In the genomic region with DNA sequence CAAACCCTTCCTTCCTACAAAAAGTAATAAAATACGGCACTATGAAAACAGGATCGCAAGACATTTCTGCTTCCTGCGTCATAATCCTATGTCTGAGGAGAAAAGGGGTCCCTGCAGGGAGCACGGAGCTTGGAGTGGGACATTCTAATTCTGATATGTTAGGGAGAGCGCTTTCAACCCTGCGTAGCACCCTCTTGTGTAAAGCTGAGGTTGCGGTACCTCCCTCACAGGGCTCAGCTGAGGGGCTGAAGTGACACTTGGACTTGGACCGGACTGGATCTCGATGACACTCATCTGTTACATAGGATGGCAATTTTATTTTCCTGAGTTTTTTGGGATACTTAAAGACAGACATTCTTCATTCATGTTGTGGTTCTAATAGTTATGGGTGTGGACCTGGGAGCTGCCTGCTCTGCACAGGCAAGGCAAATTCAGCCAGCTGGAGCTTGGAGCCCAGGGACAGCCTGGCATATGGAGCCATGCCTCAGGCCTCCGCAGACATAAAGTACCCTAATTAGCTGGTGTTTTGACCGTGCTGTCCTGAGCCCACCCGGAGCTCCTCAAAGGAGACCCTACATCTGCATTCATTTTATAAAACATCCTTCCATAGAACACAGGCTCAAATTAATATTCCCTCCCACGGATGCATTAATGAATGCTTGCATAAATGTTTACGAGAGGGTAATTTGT, we compare ENCODE assay signal across 24 mouse cellular contexts. TPM values are rescaled to one million over a fixed set of nuclear protein-coding genes. Genes with fewer than 3 reads are reported as not detected.
DNase-seq lines count a peak whose midpoint lies in the region; ATAC-seq and TF ChIP-seq lines count a peak whose summit lies in the region.
"Had no signal": no experiment of that assay in that cellular context is flagged by ENCODE, and none has a peak within 500 bp of the region (broad histone marks: within the 10 kb centered on the region; RNA-seq: fewer than 3 reads in every experiment).

No protein-coding gene starts in this region.

- H3K27me3 ChIP-seq in forebrain, embryonic 12.5 days: no peaks in the 10 kb centered on the region
- no peaks in the 10 kb centered on the region for H3K27me3 ChIP-seq in forebrain, embryonic 10.5 days (ENCODE audit: poor library complexity, severe bottlenecking)
- no peaks in the 10 kb centered on the region for H3K27me3 ChIP-seq in forebrain, embryonic 15.5 days
- H3K27me3 ChIP-seq in limb, embryonic 10.5 days (ENCODE audit: low read depth, poor library complexity, severe bottlenecking): no peaks in the 10 kb centered on the region
- H3K27me3 ChIP-seq in midbrain, postnatal 0 days (ENCODE audit: insufficient read depth, low read length): no peaks in the 10 kb centered on the region
- H3K27me3 ChIP-seq: embryonic facial prominence, embryonic 13.5 days; hindbrain, embryonic 15.5 days had no signal

- no peak for TF ChIP-seq CTCF in midbrain, postnatal 0 days (IDR thresholded peaks at IDR 0.05)
- no peak for TF ChIP-seq CTCF in layer of hippocampus, adult 2 months (conservative IDR thresholded peaks at IDR 0.05)

- H3K4me3 ChIP-seq in forebrain, embryonic 12.5 days (replicated peaks): no peak overlapping the region
- H3K4me3 ChIP-seq in forebrain, embryonic 10.5 days: no peak overlapping the region
- H3K4me3 ChIP-seq in forebrain, embryonic 15.5 days: no peak overlapping the region
- H3K4me3 ChIP-seq in limb, embryonic 10.5 days: no peak overlapping the region
- no peak overlapping the region for H3K4me3 ChIP-seq in midbrain, postnatal 0 days (ENCODE audit: low read depth, low read length)
- H3K4me3 ChIP-seq in layer of hippocampus, adult 2 months: no peak overlapping the region
- H3K4me3 ChIP-seq: embryonic facial prominence, embryonic 13.5 days; hindbrain, embryonic 15.5 days; left cerebral cortex, adult 2 months had no signal

- DNase-seq in forebrain, embryonic 10.5 days (ENCODE audit: extremely low spot score, low spot score): no peak
- DNase-seq in limb, embryonic 10.5 days (ENCODE audit: low spot score): no peak
- DNase-seq in midbrain, postnatal 0 days (ENCODE audit: low spot score): no peak
- DNase-seq in layer of hippocampus, postnatal 36 days: no peak
- no peak for DNase-seq in layer of hippocampus, adult 2 months (ENCODE audit: low spot score in 2 of 2)
- DNase-seq in ovary, postnatal 36 days (ENCODE audit: low spot score): no peak
- DNase-seq: adrenal gland, postnatal 10 days; cerebellum, adult 11-12 months; cerebellum, postnatal 36 days; heart, adult 18-20 months; kidney, adult 11 months; liver; liver, postnatal 0 days; lung, postnatal 14 days; right cerebral cortex, postnatal 25 days; thymus, postnatal 14 days had no signal

- 0 out of 2 replicates have a peak overlapping the region, but pooled peaks have one; percentile 3 for H3K27ac ChIP-seq in forebrain, embryonic 12.5 days
- no peak overlapping the region for H3K27ac ChIP-seq in forebrain, embryonic 10.5 days
- H3K27ac ChIP-seq in forebrain, embryonic 15.5 days (replicated peaks): no peak overlapping the region
- H3K27ac ChIP-seq in limb, embryonic 10.5 days: peak overlapping the region; percentile 2; the same call in 1 of the 2 replicates
- no peak overlapping the region for H3K27ac ChIP-seq in midbrain, postnatal 0 days (ENCODE audit: low read depth, low read length)
- H3K27ac ChIP-seq in layer of hippocampus, adult 2 months: no peak overlapping the region
- H3K27ac ChIP-seq: embryonic facial prominence, embryonic 13.5 days; hindbrain, embryonic 15.5 days; kidney, postnatal 0 days; left cerebral cortex, adult 2 months had no signal

- ATAC-seq in forebrain, embryonic 12.5 days (ENCODE audit: low FRiP score): peak; percentile 84
- ATAC-seq in forebrain, embryonic 15.5 days (replicated peaks): peak; percentile 46; the same call in 1 of the 2 replicates
- peak; percentile 36; the same call in 1 of the 2 replicates for ATAC-seq in midbrain, postnatal 0 days (ENCODE audit: low FRiP score)
- ATAC-seq: liver, postnatal 0 days had no signal

- H3K4me2 ChIP-seq in forebrain, embryonic 12.5 days: no peak overlapping the region
- H3K4me2 ChIP-seq in forebrain, embryonic 15.5 days (replicated peaks): no peak overlapping the region
- no peak overlapping the region for H3K4me2 ChIP-seq in midbrain, postnatal 0 days (ENCODE audit: low read depth, low read length, poor library complexity, severe bottlenecking)
- H3K4me2 ChIP-seq: embryonic facial prominence, embryonic 13.5 days; hindbrain, embryonic 15.5 days had no signal

- H3K4me1 ChIP-seq in forebrain, embryonic 12.5 days: peaks cover 3% of the 10 kb centered on the region; the same call in 1 of the 2 replicates
- H3K4me1 ChIP-seq in forebrain, embryonic 10.5 days: peaks cover 12% of the 10 kb centered on the region
- peaks cover 8% of the 10 kb centered on the region; the same call in 1 of the 2 replicates for H3K4me1 ChIP-seq in forebrain, embryonic 15.5 days
- H3K4me1 ChIP-seq in limb, embryonic 10.5 days: peaks cover 35% of the 10 kb centered on the region
- no peaks in the 10 kb centered on the region for H3K4me1 ChIP-seq in midbrain, postnatal 0 days (ENCODE audit: insufficient read depth, low read length)
- H3K4me1 ChIP-seq: embryonic facial prominence, embryonic 13.5 days; hindbrain, embryonic 15.5 days had no signal

- no peak overlapping the region for H3K9ac ChIP-seq in forebrain, embryonic 12.5 days
- H3K9ac ChIP-seq in forebrain, embryonic 15.5 days (replicated peaks): no peak overlapping the region
- no peak overlapping the region for H3K9ac ChIP-seq in midbrain, postnatal 0 days (replicated peaks; ENCODE audit: low read length, poor library complexity, severe bottlenecking)
- H3K9ac ChIP-seq: embryonic facial prominence, embryonic 13.5 days; hindbrain, embryonic 15.5 days; liver, postnatal 0 days had no signal

- H3K36me3 ChIP-seq in forebrain, embryonic 12.5 days (replicated peaks): no peaks in the 10 kb centered on the region
- H3K36me3 ChIP-seq in forebrain, embryonic 10.5 days (replicated peaks): no peaks in the 10 kb centered on the region
- no peaks in the 10 kb centered on the region for H3K36me3 ChIP-seq in forebrain, embryonic 15.5 days
- H3K36me3 ChIP-seq in limb, embryonic 10.5 days: no peaks in the 10 kb centered on the region
- H3K36me3 ChIP-seq in midbrain, postnatal 0 days (ENCODE audit: insufficient read depth, low read length): no peaks in the 10 kb centered on the region
- H3K36me3 ChIP-seq: embryonic facial prominence, embryonic 13.5 days; hindbrain, embryonic 15.5 days had no signal

- WGBS in forebrain, embryonic 12.5 days: 75% methylated on average over 14 of the region's 14 CpGs
- WGBS in forebrain, embryonic 10.5 days: 87% methylated on average over 14 of the region's 14 CpGs
- 67% methylated on average over 14 of the region's 14 CpGs for WGBS in forebrain, embryonic 15.5 days
- WGBS in limb, embryonic 10.5 days: 75% methylated on average over 14 of the region's 14 CpGs
- WGBS in midbrain, postnatal 0 days: 66% methylated on average over 14 of the region's 14 CpGs

- H3K9me3 ChIP-seq in forebrain, embryonic 12.5 days: no peaks in the 10 kb centered on the region
- H3K9me3 ChIP-seq in forebrain, embryonic 10.5 days: no peaks in the 10 kb centered on the region
- no peaks in the 10 kb centered on the region for H3K9me3 ChIP-seq in forebrain, embryonic 15.5 days
- H3K9me3 ChIP-seq in limb, embryonic 10.5 days (replicated peaks): no peaks in the 10 kb centered on the region
- no peaks in the 10 kb centered on the region for H3K9me3 ChIP-seq in midbrain, postnatal 0 days (ENCODE audit: low read length)
- H3K9me3 ChIP-seq: embryonic facial prominence, embryonic 13.5 days; hindbrain, embryonic 15.5 days had no signal

RNA-seq across cellular contexts. Expression of a gene that starts 28.1 kb away (rescaled TPM):
- 114 TPM in 2 replicates for polyA plus RNA-seq in forebrain, embryonic 12.5 days (2016; fragmentation: Nextera tagmentation; extraction: Ambion mirVana)
- polyA plus RNA-seq in forebrain, embryonic 10.5 days (2016; fragmentation: Nextera tagmentation; extraction: Ambion mirVana): 128 and 129 TPM in 2 replicates
- 112 and 115 TPM in 2 replicates for polyA plus RNA-seq in forebrain, embryonic 15.5 days (2015; fragmentation: Nextera tagmentation; extraction: Ambion mirVana)
- 125 and 132 TPM in 2 replicates for polyA plus RNA-seq in limb, embryonic 10.5 days (2016; fragmentation: Nextera tagmentation; extraction: Ambion mirVana)
- total RNA-seq in midbrain, postnatal 0 days (2014; rRNA removed): 61.0 and 63.4 TPM in 2 replicates
- 93.5 and 96.6 TPM in 2 replicates for polyA plus RNA-seq in midbrain, postnatal 0 days (2015; fragmentation: Nextera tagmentation; extraction: Ambion mirVana)
- total RNA-seq in layer of hippocampus, postnatal 36 days (2021): 10 to 100 TPM; 40.8 to 43.6 TPM
- 10 to 100 TPM; 39.9 to 43.5 TPM for total RNA-seq in layer of hippocampus, adult 2 months (2021)

RNA-seq across cellular contexts. Expression of a gene that starts 37.1 kb away (rescaled TPM):
- polyA plus RNA-seq in forebrain, embryonic 12.5 days (2016; fragmentation: Nextera tagmentation; extraction: Ambion mirVana): 735 and 766 TPM in 2 replicates
- 534 and 554 TPM in 2 replicates for polyA plus RNA-seq in forebrain, embryonic 10.5 days (2016; fragmentation: Nextera tagmentation; extraction: Ambion mirVana)
- polyA plus RNA-seq in forebrain, embryonic 15.5 days (2015; fragmentation: Nextera tagmentation; extraction: Ambion mirVana): 668 and 672 TPM in 2 replicates
- polyA plus RNA-seq in limb, embryonic 10.5 days (2016; fragmentation: Nextera tagmentation; extraction: Ambion mirVana): 527 and 556 TPM in 2 replicates
- 553 TPM in 2 replicates for total RNA-seq in midbrain, postnatal 0 days (2014; rRNA removed)
- polyA plus RNA-seq in midbrain, postnatal 0 days (2015; fragmentation: Nextera tagmentation; extraction: Ambion mirVana): 832 and 847 TPM in 2 replicates
- total RNA-seq in layer of hippocampus, postnatal 36 days (2021): 100 to 1,000 TPM; 287 to 328 TPM
- total RNA-seq in layer of hippocampus, adult 2 months (2021): 100 to 1,000 TPM; 271 to 305 TPM

RNA-seq across cellular contexts. Expression of a gene that starts 50.5 kb away (rescaled TPM):
- polyA plus RNA-seq in forebrain, embryonic 12.5 days (2016; fragmentation: Nextera tagmentation; extraction: Ambion mirVana): 2.2 and 3.0 TPM in 2 replicates
- polyA plus RNA-seq in forebrain, embryonic 10.5 days (2016; fragmentation: Nextera tagmentation; extraction: Ambion mirVana): 5.5 and 5.9 TPM in 2 replicates
- polyA plus RNA-seq in forebrain, embryonic 15.5 days (2015; fragmentation: Nextera tagmentation; extraction: Ambion mirVana): 0.59 and 0.91 TPM in 2 replicates
- 4.8 and 5.0 TPM in 2 replicates for polyA plus RNA-seq in limb, embryonic 10.5 days (2016; fragmentation: Nextera tagmentation; extraction: Ambion mirVana)
- total RNA-seq in midbrain, postnatal 0 days (2014; rRNA removed): 0.11 and 0.33 TPM in 2 replicates
- 0.16 and 0.25 TPM in 2 replicates for polyA plus RNA-seq in midbrain, postnatal 0 days (2015; fragmentation: Nextera tagmentation; extraction: Ambion mirVana)
- not detected for total RNA-seq in layer of hippocampus, postnatal 36 days (2021)
- not detected for total RNA-seq in layer of hippocampus, adult 2 months (2021)
- total RNA-seq: gastrocnemius, adult 8-10 months; layer of hippocampus, adult 18-20 months; left cerebral cortex, adult 2 months had no signal

Comparison
In these comparisons a context has a peak if more than half of its experiments do, and no peak if none do; other contexts are left out.
1. H3K27ac ChIP-seq: peak in forebrain, embryonic 12.5 days (single experiment) and limb, embryonic 10.5 days (single experiment); none in forebrain, embryonic 10.5 days (single experiment), forebrain, embryonic 15.5 days (single experiment), midbrain, postnatal 0 days (single experiment) and layer of hippocampus, adult 2 months (single experiment).
2. Peak in every context shown above with its lines, with median percentiles within 50 percentile points of each other: ATAC-seq.